Mouse (Mus musculus): ENCODE measurements at regions not wholly inside any gene's neighbourhood (a gene's known extent, or its start where the extent isn't known, plus 50 kb on each side); places are given as distances from the start of the nearest gene placed in this dataset.

DNA sequence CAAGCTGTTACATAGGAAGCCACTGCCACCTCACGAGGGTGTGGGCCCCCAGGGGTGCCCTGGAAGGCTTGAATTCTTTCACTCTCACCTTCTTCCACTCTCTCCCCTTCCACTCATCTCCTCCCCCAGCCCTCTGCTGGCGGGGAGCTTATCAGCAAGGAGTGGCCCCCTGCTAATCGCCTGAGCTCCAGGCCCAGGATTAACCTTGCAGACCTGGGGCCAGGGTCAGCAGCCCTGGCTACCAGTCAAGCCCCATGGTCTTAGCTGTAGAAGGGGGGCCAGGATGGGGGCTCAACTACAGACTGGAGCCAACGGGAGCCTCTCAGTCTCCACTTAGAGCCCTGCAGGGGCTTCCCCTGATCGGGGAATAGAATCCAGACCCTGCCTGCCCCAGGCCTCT lies 75.8 kb upstream of the Larp1 start:
- H3K9ac ChIP-seq = no peak overlapping the region
- 14% methylated on average over 5 of the region's 5 CpGs for WGBS
- H3K9me3 ChIP-seq = no peaks in the 10 kb centered on the region
- ATAC-seq = no peak
- no peaks in the 10 kb centered on the region for H3K36me3 ChIP-seq
- no peak overlapping the region for H3K4me2 ChIP-seq (replicated peaks)
- H3K4me1 ChIP-seq (replicated peaks) = peaks cover 20% of the 10 kb centered on the region
- no peak overlapping the region for H3K4me3 ChIP-seq (replicated peaks)
- no peak overlapping the region for H3K27ac ChIP-seq
- H3K27me3 ChIP-seq (replicated peaks) = no peaks in the 10 kb centered on the region

DNA sequence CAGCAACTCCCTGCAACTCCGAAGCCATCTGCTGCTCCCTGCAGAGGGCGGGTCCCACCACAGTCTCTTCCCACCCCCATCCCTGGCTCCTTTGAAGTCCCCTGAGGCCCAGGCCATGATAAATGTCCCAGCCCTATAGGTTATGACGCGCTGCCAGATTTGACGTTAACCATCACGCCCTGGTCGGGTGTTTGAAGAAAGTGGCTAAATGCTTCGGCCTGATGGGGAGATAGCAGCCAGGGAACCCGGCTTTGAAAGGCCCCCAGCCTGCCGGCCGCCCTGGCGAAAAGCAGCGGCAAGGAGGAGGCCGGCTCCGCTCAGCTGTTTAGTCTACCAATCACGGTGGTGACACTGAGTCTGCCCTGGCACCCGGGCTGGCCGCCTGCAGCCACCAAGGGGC lies 79.4 kb upstream of the Larp1 start:
- peak; percentile 85 for ATAC-seq
- Histone ChIP-seq H3K9me3 (no peaks in the 10 kb centered on the region), H3K4me2 (replicated peaks) (peak overlapping the region; percentile 37), H3K36me3 (no peaks in the 10 kb centered on the region), H3K27ac (peak overlapping the region; percentile 57), H3K9ac (peak overlapping the region; percentile 1; the same call in 1 of the 2 replicates), H3K4me3 (replicated peaks) (no peak overlapping the region), H3K27me3 (replicated peaks) (no peaks in the 10 kb centered on the region), H3K4me1 (replicated peaks) (peaks cover 17% of the 10 kb centered on the region)
- WGBS = 3% methylated on average over 18 of the region's 18 CpGs

- ATAC-seq = no peak
- no peaks in the 10 kb centered on the region for H3K9me3 ChIP-seq
- WGBS = 89% methylated on average over 2 of the region's 2 CpGs
- H3K4me2 ChIP-seq (replicated peaks) = no peak overlapping the region
- no peak overlapping the region for H3K27ac ChIP-seq
- no peaks in the 10 kb centered on the region for H3K27me3 ChIP-seq (replicated peaks)
- H3K4me1 ChIP-seq (replicated peaks) = peaks cover 6% of the 10 kb centered on the region
- no peak overlapping the region for H3K4me3 ChIP-seq (replicated peaks)
- no peaks in the 10 kb centered on the region for H3K36me3 ChIP-seq
- H3K9ac ChIP-seq = no peak overlapping the region
Observed at GRCm38 (mm10) chr11:57920263-57920662, 87.6 kb upstream of the Hand1 start.

DNA sequence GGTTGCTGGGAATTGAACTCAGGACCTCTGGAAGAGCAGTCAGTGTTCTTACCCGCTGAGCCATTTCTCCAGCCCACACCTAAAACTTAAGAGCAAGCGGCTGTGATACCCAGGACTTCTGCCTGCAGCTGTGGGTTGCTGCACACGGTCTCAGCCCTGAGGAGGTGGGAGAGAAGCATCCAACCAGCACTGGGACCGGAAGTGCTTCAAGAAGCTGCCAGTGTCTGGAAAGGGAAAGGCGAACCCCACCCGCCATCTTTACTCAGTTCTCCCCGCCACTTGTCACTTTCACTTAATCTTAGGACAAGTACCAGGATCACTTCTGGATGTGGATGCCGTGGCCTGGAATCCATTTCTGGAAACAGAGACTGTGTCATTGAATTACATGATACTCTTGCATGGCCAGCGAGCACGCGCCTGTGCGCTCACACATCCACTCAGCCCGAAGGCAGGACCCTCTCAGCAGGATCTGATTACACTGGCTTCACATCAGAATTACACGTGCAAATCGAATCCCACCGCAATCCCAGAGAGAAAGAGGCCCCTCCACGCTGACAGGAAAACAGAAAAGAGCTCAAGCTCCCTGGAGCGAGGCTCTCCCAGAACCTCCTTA lies 85.9 kb upstream of the Hand1 start:
- Histone ChIP-seq H3K27me3 (replicated peaks) (no peaks in the 10 kb centered on the region), H3K4me1 (replicated peaks) (peaks cover 6% of the 10 kb centered on the region), H3K4me3 (replicated peaks) (no peak overlapping the region), H3K4me2 (replicated peaks) (no peak overlapping the region), H3K9ac (no peak overlapping the region), H3K9me3 (no peaks in the 10 kb centered on the region), H3K27ac (no peak overlapping the region), H3K36me3 (no peaks in the 10 kb centered on the region)
- ATAC-seq = no peak
- WGBS = 86% methylated on average over 18 of the region's 18 CpGs

DNA sequence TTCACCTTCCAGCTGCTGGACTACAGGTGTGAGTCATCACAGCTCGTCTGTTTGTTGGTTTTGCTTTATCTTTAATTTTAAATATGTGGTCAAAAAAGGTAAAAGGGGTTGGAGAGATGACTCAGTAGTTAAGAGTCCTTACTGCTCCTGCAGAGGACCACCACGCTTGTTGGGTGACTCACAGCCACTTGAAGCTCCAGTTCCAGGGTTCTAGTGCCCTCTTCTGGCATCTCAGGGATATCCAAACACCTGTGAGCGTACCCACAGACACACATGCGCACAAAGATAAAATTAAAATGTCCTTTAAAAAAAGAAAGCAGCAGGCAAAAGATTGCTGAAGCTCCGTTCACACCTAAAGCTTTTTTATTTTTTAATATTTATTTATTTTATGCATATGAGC lies 85.4 kb upstream of the Hand1 start:
- Histone ChIP-seq H3K36me3 (no peaks in the 10 kb centered on the region), H3K4me2 (replicated peaks) (no peak overlapping the region), H3K9me3 (no peaks in the 10 kb centered on the region), H3K9ac (no peak overlapping the region), H3K4me3 (replicated peaks) (no peak overlapping the region), H3K4me1 (replicated peaks) (peaks cover 6% of the 10 kb centered on the region), H3K27ac (no peak overlapping the region), H3K27me3 (replicated peaks) (no peaks in the 10 kb centered on the region)
- ATAC-seq = no peak
- 71% methylated on average over 5 of the region's 5 CpGs for WGBS

- H3K4me3 ChIP-seq (replicated peaks) = no peak overlapping the region
- no peak overlapping the region for H3K9ac ChIP-seq
- H3K27ac ChIP-seq = no peak overlapping the region
- no peaks in the 10 kb centered on the region for H3K27me3 ChIP-seq (replicated peaks)
- H3K9me3 ChIP-seq = no peaks in the 10 kb centered on the region
- H3K4me1 ChIP-seq (replicated peaks) = peaks cover 9% of the 10 kb centered on the region
- no peaks in the 10 kb centered on the region for H3K36me3 ChIP-seq
- ATAC-seq = no peak
- WGBS = 10% methylated on average over 6 of the region's 6 CpGs
- H3K4me2 ChIP-seq (replicated peaks) = no peak overlapping the region
Observed at GRCm38 (mm10) chr11:57916016-57916415, 83.4 kb upstream of the Hand1 start.

DNA sequence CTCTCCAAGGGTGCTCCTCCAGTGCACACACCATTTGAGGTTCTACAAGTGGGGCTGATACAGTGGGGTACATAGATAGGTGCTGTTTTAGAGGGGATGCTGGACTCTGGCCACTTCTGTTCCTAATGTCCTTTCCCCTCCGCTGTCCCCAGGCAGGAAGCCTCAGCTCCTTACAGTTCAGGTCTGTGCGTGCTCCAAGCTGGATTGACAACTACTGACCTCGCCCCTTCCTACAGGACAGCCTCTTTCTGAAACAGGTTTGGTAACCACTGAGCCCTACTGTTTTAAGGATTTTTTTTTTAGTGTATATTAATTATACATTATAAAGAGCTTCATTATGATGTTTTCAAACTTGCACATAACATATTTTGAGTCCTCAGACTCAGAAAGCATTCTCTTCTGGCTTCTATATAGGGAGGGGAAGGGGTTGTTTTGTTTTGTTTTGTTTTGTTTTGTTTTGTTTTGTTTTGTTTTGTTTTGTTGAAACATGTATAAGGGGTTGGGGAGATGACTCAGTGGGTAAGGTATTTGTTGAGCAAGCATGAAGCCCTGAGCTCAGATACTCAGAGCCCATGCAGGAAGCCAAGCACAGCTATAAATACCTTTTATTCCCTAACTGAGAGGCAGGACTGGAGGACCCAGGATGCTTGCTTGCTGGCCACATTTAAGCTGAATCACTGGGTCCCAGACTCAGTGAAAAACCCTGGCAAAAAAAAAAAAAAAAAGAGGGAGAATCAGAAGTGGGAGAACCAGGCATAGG lies 81.4 kb upstream of the Hand1 start:
- no peaks in the 10 kb centered on the region for H3K36me3 ChIP-seq
- H3K27ac ChIP-seq = no peak overlapping the region
- no peaks in the 10 kb centered on the region for H3K9me3 ChIP-seq
- H3K4me3 ChIP-seq (replicated peaks) = no peak overlapping the region
- 0 out of 2 replicates have a peak, but pooled peaks have one; percentile 45 for ATAC-seq
- H3K27me3 ChIP-seq (replicated peaks) = no peaks in the 10 kb centered on the region
- H3K4me1 ChIP-seq (replicated peaks) = peaks cover 9% of the 10 kb centered on the region
- H3K4me2 ChIP-seq (replicated peaks) = no peak overlapping the region
- WGBS = 71% methylated on average over 3 of the region's 3 CpGs
- no peak overlapping the region for H3K9ac ChIP-seq

- H3K9ac ChIP-seq = no peak overlapping the region
- peaks cover 9% of the 10 kb centered on the region for H3K4me1 ChIP-seq (replicated peaks)
- no peaks in the 10 kb centered on the region for H3K27me3 ChIP-seq (replicated peaks)
- ATAC-seq = no peak
- no peak overlapping the region for H3K27ac ChIP-seq
- WGBS = 49% methylated on average over 14 of the region's 14 CpGs
- no peak overlapping the region for H3K4me2 ChIP-seq (replicated peaks)
- no peaks in the 10 kb centered on the region for H3K9me3 ChIP-seq
- H3K36me3 ChIP-seq = no peaks in the 10 kb centered on the region
- H3K4me3 ChIP-seq (replicated peaks) = no peak overlapping the region
Observed at GRCm38 (mm10) chr11:57913020-57913699, 80.5 kb upstream of the Hand1 start.

DNA sequence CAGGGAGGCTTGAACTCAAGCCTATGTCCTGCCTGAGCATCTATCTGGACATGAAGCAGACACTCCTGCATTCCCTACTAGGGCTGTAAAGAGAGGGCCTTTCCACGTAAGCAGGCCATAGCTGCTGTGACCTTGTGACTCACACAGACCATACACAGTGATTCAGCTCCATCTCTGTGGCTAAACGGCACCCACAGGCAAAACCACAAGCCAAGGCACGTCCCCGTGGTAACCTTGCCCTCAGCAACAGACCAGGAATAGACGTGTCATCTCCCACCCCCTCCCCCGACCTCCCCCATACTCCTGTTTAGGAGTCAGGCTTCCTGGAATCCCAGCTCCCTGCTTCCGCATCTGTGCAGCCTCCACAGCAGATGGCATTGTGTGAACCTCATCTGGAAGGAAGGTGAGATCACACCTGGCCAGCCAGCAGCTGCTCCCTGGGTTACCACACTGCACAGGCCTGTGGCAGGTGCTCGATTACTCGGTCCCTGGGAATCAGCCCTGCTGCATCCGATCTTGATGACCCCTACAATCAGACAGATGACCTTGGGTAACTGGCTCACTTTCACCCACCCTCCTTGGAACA lies 79.2 kb upstream of the Hand1 start:
- no peak overlapping the region for H3K4me3 ChIP-seq (replicated peaks)
- no peak overlapping the region for H3K27ac ChIP-seq
- no peaks in the 10 kb centered on the region for H3K9me3 ChIP-seq
- H3K27me3 ChIP-seq (replicated peaks) = no peaks in the 10 kb centered on the region
- H3K4me1 ChIP-seq (replicated peaks) = peaks cover 9% of the 10 kb centered on the region
- no peaks in the 10 kb centered on the region for H3K36me3 ChIP-seq
- 33% methylated on average over 10 of the region's 10 CpGs for WGBS
- ATAC-seq = 0 out of 2 replicates have a peak, but pooled peaks have one; percentile 10
- no peak overlapping the region for H3K4me2 ChIP-seq (replicated peaks)
- H3K9ac ChIP-seq = no peak overlapping the region

GRCm38 (mm10) chr11:57904216-57904615 lies 71.6 kb upstream of the Hand1 start:
- no peaks in the 10 kb centered on the region for H3K27me3 ChIP-seq (replicated peaks)
- H3K9ac ChIP-seq = no peak overlapping the region
- 19% methylated on average over 9 of the region's 9 CpGs for WGBS
- ATAC-seq = no peak
- no peak overlapping the region for H3K4me2 ChIP-seq (replicated peaks)
- no peaks in the 10 kb centered on the region for H3K4me1 ChIP-seq (replicated peaks)
- H3K4me3 ChIP-seq (replicated peaks) = no peak overlapping the region
- no peaks in the 10 kb centered on the region for H3K9me3 ChIP-seq
- H3K27ac ChIP-seq = no peak overlapping the region
- no peaks in the 10 kb centered on the region for H3K36me3 ChIP-seq

GRCm38 (mm10) chr11:57899335-57899734 lies 66.7 kb upstream of the Hand1 start:
- no peak overlapping the region for H3K4me2 ChIP-seq (replicated peaks)
- H3K9ac ChIP-seq = no peak overlapping the region
- no peaks in the 10 kb centered on the region for H3K9me3 ChIP-seq
- WGBS = 44% methylated on average over 4 of the region's 4 CpGs
- no peaks in the 10 kb centered on the region for H3K4me1 ChIP-seq (replicated peaks)
- H3K27me3 ChIP-seq (replicated peaks) = no peaks in the 10 kb centered on the region
- H3K36me3 ChIP-seq = no peaks in the 10 kb centered on the region
- no peak for ATAC-seq
- no peak overlapping the region for H3K27ac ChIP-seq
- H3K4me3 ChIP-seq (replicated peaks) = no peak overlapping the region

DNA sequence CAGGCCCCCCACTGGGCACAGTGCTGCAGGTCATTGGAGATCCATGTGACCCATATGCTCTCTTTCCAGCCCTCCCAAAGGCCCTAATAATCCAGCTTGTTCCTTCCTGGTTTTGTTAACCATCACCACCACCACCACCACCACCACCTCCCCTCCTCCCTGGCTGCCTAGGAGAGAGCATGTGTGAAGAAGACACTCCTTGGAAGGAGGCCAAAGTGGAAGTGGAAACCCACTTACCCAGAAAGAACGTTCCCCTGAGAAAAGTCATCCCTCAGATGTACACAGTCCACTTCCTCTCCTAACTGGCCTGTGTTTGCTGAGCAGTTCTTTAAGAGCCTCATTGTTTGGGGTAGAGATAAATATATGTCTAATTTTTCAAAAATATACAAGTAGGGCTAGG lies 62.9 kb upstream of the Hand1 start:
- Histone ChIP-seq H3K9ac (no peak overlapping the region), H3K27me3 (replicated peaks) (no peaks in the 10 kb centered on the region), H3K36me3 (no peaks in the 10 kb centered on the region), H3K27ac (no peak overlapping the region), H3K4me2 (replicated peaks) (no peak overlapping the region), H3K4me1 (replicated peaks) (no peaks in the 10 kb centered on the region), H3K9me3 (no peaks in the 10 kb centered on the region), H3K4me3 (replicated peaks) (no peak overlapping the region)
- 24% methylated on average over 1 of the region's 1 CpGs for WGBS
- ATAC-seq = no peak
